Mouse (Mus musculus) liver, embryonic 18 days (tissue): ENCODE data around the gene Gm47959. TPM values are rescaled to one million over a fixed set of nuclear protein-coding genes. Genes with fewer than 3 reads are reported as not detected.

Experiments used
- polyA plus RNA-seq: library from polyadenylated mRNA; depleted of rRNA; stranded (reverse); fragments of >200 nt; gene quantifications from 2 replicates; pipeline ENCODE4 v1.2.3, GENCODE M21; 2012; rRNA removed

Gene Gm47959
- not detected in 2 replicates for polyA plus RNA-seq

GRCm38 (mm10) chr1:83000306-83000705, at the start of gene Gm47959:
TSS of gene Gm47959 (plus strand) at chr1:83000548.

GRCm38 (mm10) chr1:82955913-82956312, 44.4 kb upstream of the Gm47959 start, which contains the start of gene Gm7544:
TSS of gene Gm7544 (minus strand) at chr1:82956013.

GRCm38 (mm10) chr1:82959870-82960385, 40.4 kb upstream of the Gm47959 start, which contains the start of gene Gm47955:
TSS of gene Gm47955 (plus strand) at chr1:82960286.

GRCm38 (mm10) chr1:83038109-83038672, 37.8 kb downstream of the Gm47959 start, which contains the start of gene Slc19a3:
TSS of gene Slc19a3 (minus strand) at chr1:83038448.

GRCm38 (mm10) chr1:83042380-83042779, 42.0 kb downstream of the Gm47959 start, which contains the start of gene Krtap28-10:
TSS of gene Krtap28-10 (minus strand) at chr1:83042480.

GRCm38 (mm10) chr1:83044882-83045427, 44.6 kb downstream of the Gm47959 start, which contains the start of gene Gm47969:
TSS of gene Gm47969 (plus strand) at chr1:83044932.

Other genes with a start within 250 kb of the Gm47959 start
- 0.30 TPM in 1 of 2 replicates, not detected in the other for gene Tm4sf20, start 232.1 kb upstream of the Gm47959 start, polyA plus RNA-seq
- gene Gm47791, start 229.3 kb upstream of the Gm47959 start, polyA plus RNA-seq = not detected in 2 replicates
- gene Agfg1, start 161.1 kb upstream of the Gm47959 start, polyA plus RNA-seq = 23.7 and 25.0 TPM in 2 replicates
- 0.78 and 0.95 TPM in 2 replicates for gene A030005L19Rik, start 87.2 kb upstream of the Gm47959 start, polyA plus RNA-seq
- gene A030014E15Rik, start 75.6 kb upstream of the Gm47959 start, polyA plus RNA-seq = 0.04 and 0.09 TPM in 2 replicates
- not detected in 2 replicates for gene Gm6217, start 69.1 kb upstream of the Gm47959 start, polyA plus RNA-seq
- not detected in 2 replicates for gene A030003K21Rik, start 57.2 kb upstream of the Gm47959 start, polyA plus RNA-seq
- not detected in 2 replicates for gene Gm7544, start 44.5 kb upstream of the Gm47959 start, polyA plus RNA-seq
- not detected in 2 replicates for gene Gm47955, start 40.3 kb upstream of the Gm47959 start, polyA plus RNA-seq
- 0.10 and 0.13 TPM in 2 replicates for gene Slc19a3, start 37.9 kb downstream of the Gm47959 start, polyA plus RNA-seq
- gene Krtap28-10, start 41.9 kb downstream of the Gm47959 start, polyA plus RNA-seq = not detected in 2 replicates
- not detected in 2 replicates for gene Gm47969, start 44.4 kb downstream of the Gm47959 start, polyA plus RNA-seq
- gene A030005K14Rik, start 58.8 kb downstream of the Gm47959 start, polyA plus RNA-seq = not detected in 2 replicates
- gene Krtap28-13, start 60.4 kb downstream of the Gm47959 start, polyA plus RNA-seq = 0.07 TPM in 1 of 2 replicates, not detected in the other
- 0.16 and 0.19 TPM in 2 replicates for gene Ccl20, start 116.2 kb downstream of the Gm47959 start, polyA plus RNA-seq
- gene Daw1, start 159.2 kb downstream of the Gm47959 start, polyA plus RNA-seq = 0.03 TPM in 1 of 2 replicates, not detected in the other